Mouse (Mus musculus) skeletal muscle tissue, adult 2 months (tissue): ENCODE results near the gene Smpd4.
A peak's percentile ranks its signal among the peaks of the same experiment; 100 is the strongest.

Experiments
- DNase-seq: peaks from one replicate; pipeline ENCODE4 v3.0.0-alpha.2; 2012; ENCODE audit warnings: low read depth, low spot score

Smpd4 gene

DNA sequence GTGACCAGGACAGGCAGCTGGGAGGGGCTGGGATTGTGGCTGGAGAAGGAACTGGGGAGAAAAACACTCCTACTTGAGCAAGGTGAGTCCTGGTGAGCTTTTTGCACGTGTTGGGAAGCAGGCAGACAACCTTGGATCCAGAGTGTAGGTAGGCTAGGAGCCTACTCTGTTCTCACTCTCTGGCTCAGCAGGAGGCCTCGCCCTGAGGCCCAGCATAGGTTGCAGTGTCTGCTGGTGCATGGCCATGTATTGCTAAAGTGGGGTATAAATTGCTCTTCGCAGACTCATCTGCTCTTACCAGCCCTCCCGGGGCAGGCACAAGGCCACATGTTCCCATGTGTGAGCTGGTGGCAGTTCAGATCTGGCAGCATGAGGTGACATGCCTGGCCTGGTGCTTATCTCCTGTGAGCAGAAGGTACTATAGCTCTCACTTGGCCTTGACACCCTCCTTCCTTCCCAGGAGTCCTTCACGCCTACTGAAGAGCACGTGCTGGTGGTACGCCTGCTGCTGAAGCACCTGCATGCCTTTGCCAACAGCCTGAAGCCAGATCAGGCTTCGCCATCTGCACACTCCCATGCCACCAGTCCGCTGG, 19.0 kb downstream of the Smpd4 start:
- DNase-seq = peak; percentile 28

DNA sequence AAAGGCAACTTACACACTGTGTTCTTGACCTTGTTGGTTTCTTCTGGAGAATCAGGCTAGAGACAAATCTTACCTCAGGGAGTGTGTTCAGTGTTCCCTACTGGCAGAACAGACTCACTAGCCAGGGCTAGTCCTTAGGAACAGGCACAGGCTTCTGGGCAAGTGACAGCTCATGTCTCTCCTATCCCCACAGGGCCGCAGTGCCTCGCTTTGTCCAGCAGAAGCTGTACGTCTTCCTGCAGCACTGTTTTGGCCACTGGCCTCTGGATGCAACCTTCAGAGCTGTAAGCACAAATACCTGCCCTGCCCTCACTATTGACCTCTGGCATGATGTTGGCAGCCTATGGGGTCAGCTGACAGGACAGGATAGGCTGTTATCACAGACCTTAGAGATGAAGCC, 19.9 kb downstream of the Smpd4 start:
- no peak for DNase-seq

DNA sequence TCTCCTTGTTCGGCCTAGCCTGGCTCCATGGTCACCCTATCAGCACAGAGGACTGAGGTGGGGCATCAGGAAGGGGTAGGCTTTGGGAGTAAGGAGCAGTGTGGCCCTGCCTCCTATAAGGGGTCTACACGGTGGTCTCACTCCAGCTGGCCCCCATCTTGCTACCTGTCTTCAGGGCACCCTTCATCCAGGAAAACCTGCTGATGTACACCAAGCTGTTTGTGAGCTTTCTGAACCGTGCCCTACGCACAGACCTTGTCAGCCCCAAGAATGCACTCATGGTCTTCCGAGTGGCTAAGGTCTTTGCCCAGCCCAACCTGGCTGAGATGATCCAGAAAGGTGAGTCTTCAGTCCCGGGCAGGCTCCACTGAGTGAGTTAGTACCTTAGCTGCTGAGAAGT, 20.8 kb downstream of the Smpd4 start:
- no peak for DNase-seq

DNA sequence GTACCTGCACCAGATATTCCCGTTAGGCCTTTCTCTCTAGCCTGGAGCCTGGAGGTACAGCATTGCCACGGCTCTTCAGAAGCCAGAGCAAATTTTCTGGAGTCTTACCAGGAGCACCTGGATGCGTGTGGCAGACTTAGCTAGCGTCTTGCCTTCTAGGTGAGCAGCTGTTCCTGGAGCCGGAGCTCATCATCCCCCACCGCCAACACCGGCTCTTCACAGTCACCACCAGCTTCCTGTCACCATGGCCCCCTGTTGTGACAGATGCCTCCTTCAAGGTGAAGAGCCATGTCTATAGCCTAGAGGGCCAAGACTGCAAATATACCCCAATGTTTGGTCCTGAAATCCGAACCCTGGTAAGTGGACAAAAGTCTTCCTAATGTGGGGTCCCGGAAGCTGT, 21.6 kb downstream of the Smpd4 start:
- no peak for DNase-seq

DNA sequence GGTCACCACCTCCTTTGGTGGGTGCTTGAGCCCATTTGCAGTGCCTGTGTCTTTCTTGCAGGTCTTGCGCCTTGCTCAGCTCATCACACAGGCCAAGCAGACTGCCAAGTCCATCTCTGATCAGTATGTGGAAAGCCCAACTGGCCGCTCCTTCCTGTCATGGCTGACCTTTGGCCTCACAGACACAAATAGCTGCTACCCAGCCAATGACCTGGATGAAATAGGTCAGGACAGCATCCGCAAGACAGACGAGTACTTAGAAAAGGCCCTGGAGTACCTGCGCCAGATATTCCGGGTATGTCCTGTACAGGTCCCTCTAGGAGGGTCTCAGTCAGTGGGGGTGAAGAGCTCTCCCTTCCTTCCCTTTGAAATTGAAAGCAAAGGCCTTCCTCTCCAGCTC, 22.1 kb downstream of the Smpd4 start:
- no peak for DNase-seq

DNA sequence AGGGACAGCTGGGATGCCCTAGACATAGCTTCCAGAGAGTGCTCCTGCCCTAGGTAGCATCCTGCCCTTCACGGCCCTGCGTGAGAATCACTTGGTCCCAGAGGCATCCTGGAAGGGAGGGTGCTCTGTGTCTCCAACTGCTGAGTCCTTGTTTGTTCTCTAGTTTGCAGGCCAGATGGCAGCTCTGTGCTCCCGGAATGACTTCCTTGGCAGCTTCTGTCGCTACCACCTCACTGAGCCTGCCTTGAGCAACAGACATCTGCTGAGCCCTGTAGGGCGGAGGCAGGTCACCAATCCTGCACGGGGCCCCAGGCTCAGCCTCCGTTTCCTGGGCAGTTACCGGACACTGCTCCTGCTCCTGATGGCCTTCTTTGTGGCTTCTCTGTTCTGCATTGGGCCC, 23.2 kb downstream of the Smpd4 start:
- DNase-seq = no peak

DNA sequence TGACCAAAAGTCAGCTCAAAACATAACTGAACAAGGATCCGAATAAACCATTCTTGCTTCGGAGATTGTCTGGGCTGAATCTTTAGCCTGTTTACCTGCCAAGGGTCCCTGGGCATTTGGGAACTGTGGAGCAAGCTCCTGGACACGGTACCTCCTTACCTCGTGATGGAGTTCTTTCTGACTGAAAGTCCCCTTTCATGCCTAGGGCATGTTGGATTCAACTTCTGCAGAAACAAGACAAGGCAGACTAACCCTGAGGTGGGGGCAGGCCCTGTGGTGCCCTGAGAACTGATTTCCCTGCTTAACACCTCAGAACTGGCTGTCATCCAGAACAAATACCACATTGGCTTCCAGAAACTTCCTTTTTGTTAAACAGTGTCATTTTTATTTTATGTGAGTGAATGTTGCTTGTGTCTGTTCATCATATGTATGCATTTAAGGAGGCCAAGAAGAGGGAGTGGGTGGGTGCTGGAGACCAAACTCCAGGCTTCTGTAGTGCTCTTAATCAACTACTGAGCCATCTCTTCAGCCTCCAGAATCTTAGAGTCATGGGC, 24.4 kb downstream of the Smpd4 start:
- no peak for DNase-seq

DNA sequence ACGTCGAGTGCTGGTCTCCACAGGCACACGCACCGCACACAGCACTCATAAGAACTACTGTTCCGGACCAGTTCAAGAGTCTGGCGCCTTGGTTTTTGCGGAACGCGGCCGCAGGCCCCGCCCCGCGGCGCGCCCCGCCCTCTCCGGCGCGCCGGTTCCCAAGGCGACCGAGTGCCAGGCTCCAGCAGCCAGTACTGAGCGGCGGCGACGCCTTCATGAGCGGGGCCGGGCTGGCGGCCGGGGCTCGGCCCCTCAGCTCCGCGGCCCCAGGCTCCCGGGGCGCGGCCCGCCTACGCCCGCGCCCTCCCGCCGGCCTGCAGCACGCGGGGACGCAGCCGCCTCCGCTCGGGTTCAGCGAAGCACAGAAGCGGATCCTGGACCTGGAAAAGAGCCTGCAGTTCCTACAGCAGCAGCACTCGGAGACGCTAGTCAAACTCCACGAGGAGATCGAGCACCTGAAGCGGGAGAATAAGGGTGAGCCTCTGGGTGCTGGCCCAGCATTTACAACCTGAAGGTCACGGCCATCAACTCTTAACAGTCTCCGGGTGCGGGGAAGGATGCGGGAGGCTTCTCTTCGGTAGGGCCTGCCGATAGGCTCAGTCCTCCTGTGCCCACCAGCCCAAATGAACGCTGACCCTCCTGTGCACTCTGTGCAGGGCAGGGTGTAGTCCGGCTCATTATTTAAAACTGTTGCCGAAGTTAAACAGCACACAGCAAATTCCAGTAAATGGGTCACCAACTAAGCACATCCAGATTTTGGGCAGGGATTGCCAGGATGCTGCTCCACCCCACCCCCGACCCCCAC, 27.4 kb downstream of the Smpd4 start, which contains the start of gene Ccdc74a:
Ccdc74a (plus strand) TSS at position 161 of the 805 bp plus-strand sequence.
- DNase-seq = peak; percentile 60

DNA sequence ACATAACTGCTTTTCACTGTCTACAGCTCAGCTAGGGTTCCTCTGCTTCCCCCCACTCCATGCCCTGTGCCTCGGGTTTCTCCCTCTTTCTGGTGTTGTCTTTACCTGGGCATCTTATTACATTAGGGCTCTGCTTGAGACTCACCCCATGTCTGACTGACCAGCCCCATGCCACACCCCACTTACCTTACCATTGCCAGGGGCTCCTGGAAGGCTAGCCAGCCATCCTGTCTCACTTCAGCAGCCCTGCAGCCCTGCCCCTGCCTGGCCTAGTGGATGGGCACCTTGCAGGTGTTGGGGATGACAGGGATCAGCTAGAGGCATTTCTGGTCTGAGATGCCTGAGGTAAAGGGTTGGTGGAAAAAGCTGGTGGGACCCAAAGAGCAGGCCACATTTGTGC, 28.0 kb downstream of the Smpd4 start:
- no peak for DNase-seq

DNA sequence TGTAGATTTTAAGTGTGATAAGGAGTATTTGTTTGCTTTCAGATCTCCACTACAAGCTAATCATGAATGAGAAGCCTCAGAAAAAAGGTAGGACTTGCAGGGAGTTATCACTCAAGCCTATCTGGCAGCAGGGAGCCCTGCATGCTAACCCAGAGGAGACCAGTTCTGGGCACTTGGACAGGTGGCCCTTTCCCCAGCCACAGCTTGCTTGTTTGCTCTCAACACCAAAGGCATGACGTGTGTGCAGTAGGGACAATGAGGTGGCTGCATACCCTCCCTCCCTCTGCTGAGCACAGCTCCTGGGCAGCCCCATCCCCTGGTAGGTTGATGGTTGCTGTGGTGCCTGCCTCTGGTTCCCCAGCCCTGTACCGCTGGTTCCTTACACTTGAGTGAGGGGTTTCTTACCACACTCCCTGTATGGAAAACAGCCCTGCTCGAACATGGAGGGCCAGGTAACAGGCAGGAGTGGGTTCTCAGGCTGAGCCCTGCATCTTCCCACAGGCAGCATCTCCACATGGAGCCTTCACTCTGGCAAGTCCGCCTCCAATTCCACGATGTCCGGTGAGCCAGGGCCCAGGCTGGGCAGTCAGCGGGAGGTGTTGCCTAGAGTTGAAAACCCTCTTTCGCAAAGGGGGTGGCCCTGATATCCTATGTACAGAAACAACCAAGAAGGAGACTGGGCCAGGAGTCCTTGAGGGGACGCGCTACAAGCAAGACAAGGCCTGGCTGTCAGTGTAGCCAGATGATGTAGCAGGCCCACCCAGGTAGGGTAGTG, 28.6 kb downstream of the Smpd4 start:
- DNase-seq = no peak

DNA sequence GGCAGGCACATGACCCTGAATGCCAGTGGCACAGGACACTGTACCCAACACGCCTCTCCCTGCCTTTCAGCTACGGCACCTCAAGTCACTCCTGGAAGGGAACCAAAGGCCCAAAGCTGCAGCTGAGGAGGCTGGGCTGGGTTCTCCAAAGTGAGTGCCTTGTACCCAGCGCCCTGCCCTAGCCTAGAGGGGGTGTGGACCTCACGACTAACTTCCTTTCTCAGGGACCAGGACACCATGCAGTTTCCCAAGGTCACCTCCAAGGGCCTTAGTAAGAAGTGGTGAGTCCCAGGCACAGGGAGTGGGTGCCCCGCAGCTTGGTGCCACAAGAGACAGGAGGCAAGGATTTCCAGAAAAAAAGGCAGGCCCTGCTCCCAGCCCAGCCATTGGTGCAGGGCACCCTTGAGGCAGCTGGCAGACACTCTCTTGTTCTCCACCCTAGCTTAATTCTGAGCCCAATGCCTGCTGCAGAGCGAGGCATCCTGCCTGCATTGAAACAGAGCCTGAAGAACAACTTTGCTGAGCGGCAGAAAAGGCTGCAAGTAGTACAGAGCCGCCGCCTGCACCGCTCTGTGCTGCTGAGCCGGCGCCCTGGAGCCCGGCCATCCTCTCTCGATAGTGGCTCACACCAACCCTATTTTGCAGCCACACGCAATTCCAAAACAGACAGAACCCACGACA, 30.9 kb downstream of the Smpd4 start:
- DNase-seq = no peak

DNA sequence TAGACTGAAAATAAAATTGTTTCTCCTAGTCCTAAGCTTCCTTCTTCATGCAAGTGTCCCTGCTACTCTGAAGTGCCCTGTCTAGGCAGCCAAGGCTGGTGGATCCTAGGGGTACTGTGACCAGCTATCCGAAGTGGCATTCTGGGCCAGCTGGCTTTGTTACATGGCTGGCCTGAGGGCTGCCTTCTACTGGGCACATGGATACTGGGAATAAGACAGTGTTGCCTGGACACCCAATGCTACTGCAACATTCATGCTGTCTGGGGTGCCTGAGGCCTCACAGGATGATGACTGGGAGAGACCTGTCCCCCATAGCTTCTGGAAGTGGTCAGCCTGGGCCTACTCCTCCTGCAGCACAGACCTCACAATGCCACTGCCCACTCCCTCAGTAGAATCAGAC, 31.6 kb downstream of the Smpd4 start:
- DNase-seq = no peak

DNA sequence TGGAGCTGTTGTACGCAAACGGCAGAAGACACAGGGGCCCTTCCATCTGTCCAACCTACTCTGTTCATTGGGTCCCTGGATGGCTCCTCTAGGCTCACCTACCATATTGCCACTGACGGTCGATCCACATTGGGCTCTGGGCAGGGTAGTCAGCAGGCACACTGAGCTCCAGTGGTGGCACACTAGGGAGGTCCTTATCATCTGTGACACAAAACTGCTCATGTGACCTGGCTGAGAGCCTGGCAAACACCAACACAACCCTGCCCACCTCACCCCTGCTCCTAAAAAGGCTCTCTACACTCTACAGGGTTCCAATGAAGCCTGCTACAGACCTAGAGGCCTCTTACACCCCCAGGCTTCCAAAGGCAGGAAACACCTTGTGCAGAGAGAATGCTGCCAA, 33.5 kb downstream of the Smpd4 start:
- DNase-seq = no peak

DNA sequence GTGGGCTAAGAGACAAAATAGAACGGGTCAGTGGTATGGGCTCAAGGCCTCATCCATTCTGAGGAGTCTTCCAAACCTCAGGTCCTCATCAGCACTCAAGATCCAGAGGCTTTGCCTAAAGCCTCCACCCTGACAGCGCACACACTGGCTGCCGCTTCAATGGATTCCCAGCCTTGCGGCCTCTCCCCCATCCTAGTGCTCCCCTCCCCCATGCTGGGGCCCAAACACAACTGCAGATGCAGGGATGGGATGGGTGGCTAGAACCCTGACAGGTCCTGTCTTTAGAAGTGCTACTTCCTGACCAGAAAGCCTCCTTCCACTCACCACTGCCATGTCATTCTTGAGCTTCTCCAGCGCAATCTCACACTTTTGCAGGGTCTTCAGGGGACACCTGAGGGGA, 34.4 kb downstream of the Smpd4 start:
- no peak for DNase-seq

DNA sequence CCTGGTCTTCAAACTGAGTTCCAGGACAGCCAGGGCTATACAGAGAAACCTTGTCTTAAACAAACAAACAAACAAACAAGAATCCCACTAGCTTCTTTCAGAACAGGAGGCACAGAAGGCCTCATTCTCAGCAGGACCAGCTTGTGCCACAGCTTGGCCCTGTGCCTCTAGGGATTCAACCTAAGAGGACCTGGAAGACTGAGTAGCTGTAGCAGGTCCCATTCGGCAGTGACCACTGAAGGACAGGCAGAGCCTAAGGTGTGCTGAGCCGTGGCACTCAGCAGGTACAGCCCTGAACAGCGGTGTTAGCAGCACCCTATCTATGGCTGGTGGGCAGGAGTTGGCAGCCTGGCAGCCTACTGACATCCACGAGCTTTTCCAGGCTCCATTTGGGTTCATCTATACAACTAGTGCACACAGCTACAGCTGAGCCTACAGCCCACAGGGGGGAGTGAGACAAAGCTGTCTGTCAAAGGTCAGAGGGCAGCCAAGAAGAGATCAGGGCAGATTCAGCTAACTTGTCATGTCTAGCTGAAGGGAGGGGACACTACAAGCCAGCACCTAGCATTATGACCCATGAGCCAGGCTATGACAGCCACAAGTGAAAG, 35.1 kb downstream of the Smpd4 start:
- DNase-seq = no peak

DNA sequence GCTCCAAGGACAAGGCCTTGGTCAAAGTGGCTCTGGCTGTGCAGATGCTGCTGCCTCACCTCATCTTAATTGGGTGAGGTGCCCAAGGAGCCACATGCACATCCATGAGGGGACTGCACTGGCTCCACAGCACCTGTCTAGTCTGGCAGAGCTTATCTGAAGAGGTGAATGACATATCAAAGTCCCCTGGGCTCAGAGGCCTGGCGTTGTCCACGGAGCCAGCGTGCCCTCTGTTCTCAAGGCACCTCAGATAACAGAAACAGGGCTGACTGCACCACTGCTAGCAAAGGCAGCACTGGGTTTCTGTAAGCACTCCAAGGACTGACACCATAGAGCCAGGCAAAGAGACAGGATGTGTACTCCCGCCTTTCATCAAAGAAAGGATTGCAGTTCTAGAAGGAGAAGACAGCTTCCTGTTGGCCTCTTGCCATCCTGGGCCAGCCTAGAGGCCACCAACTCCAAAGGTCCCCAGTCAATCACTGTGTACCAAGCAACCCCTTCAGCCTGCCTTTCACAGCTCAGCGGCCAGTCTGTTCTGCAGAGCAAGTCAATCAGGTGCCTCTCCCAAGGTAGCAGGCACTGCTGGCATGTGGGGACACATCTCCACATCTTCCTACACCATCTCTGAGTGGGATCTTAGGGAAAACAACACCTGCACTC, 37.2 kb downstream of the Smpd4 start:
- DNase-seq = no peak

DNA sequence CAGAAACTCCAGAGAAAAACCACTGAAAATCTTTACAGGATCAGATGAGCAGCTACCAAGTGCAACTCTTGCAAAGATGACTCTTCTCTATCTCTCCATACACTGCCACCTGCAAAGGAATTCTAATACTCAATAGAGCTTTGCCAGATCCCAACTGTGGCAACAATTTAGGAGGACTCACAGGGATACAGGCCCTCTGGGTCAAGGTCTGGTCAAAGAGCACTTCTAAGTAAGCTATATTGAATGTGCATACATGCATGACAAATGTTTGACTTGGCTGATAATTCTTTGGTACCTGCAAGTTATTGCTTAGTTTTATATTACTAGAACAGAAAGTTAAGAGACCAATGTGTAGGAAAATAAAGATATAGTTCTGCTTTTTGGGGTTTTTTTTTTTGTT, 46.4 kb downstream of the Smpd4 start:
- DNase-seq = no peak

DNA sequence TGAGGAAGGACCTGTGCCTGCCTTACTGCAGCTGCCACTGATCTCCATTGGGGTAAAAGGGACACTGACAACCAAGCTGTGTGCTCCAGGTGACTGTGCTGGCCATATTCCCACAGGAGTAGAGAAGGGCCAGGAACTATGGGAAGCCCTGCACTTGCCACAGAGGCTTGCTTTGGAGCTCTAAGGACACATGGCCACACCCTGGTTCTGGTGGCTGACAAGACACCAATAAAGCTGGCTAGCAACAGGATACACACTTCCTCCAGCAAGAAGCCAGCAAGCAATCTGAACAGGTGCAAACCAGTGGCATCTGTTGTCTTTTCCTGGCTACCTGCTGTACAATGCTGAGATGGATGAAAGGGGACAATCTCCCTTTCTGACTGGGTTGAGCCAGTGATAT, 50.7 kb downstream of the Smpd4 start:
- no peak for DNase-seq
